Mouse (Mus musculus) kidney, adult 2 months (tissue): ENCODE data around the gene Sec14l5. TPM values are rescaled to one million over a fixed set of nuclear protein-coding genes. Genes with fewer than 3 reads are reported as not detected.

ENCODE experiments used
- DNase-seq: peaks from one replicate; pipeline ENCODE4 v3.0.0; 2021
- H3K27ac ChIP-seq: fragments of 200-500 bp; 2 replicates; pipeline ENCODE4 v1.5.1; 2012; ENCODE audit warnings: low read depth, low read length, control low read depth, inconsistent platforms; ENCODE audit not compliant: insufficient read depth
- H3K27me3 ChIP-seq: fragments of 200-500 bp; replicated peaks from 2 replicates; pipeline ENCODE4 v1.6.1; 2012; ENCODE audit warnings: mild to moderate bottlenecking, moderate library complexity, low read length, inconsistent platforms; ENCODE audit not compliant: control insufficient read depth, insufficient read depth
- H3K36me3 ChIP-seq: fragments of 200-500 bp; 2 replicates; pipeline ENCODE4 v1.6.1; 2012; ENCODE audit warnings: mild to moderate bottlenecking, moderate library complexity, low read length, inconsistent platforms; ENCODE audit not compliant: control insufficient read depth, insufficient read depth
- H3K4me1 ChIP-seq: fragments of 200-500 bp; 2 replicates; pipeline ENCODE4 v1.6.1; 2011; ENCODE audit warnings: low read length; ENCODE audit not compliant: control insufficient read depth, insufficient read depth
- H3K4me3 ChIP-seq: fragments of 200-500 bp; 2 replicates; pipeline ENCODE4 v1.5.1; 2011; ENCODE audit warnings: mild to moderate bottlenecking, low read depth, low read length, control low read depth; ENCODE audit not compliant: insufficient read depth
- CTCF ChIP-seq: fragments of 200-500 bp; conservative IDR thresholded peaks from 2 replicates; pipeline ENCODE4 v1.5.1; 2011; ENCODE audit warnings: low read depth, mild to moderate bottlenecking, control low read depth, low read length, moderate library complexity, mixed read lengths; ENCODE audit not compliant: insufficient read depth, insufficient read length
- POLR2A ChIP-seq: fragments of 200-500 bp; IDR thresholded peaks from one replicate; pipeline ENCODE4 v1.6.1; 2011; ENCODE audit warnings: low read depth, low read length, control low read depth
- WGBS: fragments of 180-500 bp; shearing (Covaris S2); methylation state at CpG from one replicate; pipeline ENCODE4 v1.1.7; 2018; 5-methylcytosine and 5-hydroxymethylcytosine counted together
- polyA plus RNA-seq: library from polyadenylated mRNA; depleted of rRNA; stranded (reverse); fragments of >200 nt; gene quantifications from 2 replicates; pipeline ENCODE4 v1.2.3, GENCODE M21; 2012

Sec14l5 gene
- polyA plus RNA-seq, 1 experiment, result 0.34 TPM

- no peak overlapping the region for H3K27ac ChIP-seq
- no peak overlapping the region for H3K4me3 ChIP-seq
- H3K36me3 ChIP-seq, result no peaks in the 10 kb centered on the region
- no peak for DNase-seq
- 56% methylated on average over 6 of the region's 6 CpGs for WGBS
- H3K27me3 ChIP-seq, result no peaks in the 10 kb centered on the region
- TF ChIP-seq POLR2A, result no peak
- no peak for TF ChIP-seq CTCF
- no peaks in the 10 kb centered on the region for H3K4me1 ChIP-seq
These were observed 6.6 kb downstream of the Sec14l5 start for GRCm38 (mm10) chr16:5153299-5154026.

- 54% methylated on average over 3 of the region's 3 CpGs for WGBS
- H3K27ac ChIP-seq, result no peak overlapping the region
- H3K27me3 ChIP-seq, result no peaks in the 10 kb centered on the region
- no peaks in the 10 kb centered on the region for H3K36me3 ChIP-seq
- H3K4me1 ChIP-seq, result no peaks in the 10 kb centered on the region
- DNase-seq, result no peak
- TF ChIP-seq POLR2A, result no peak
- no peak for TF ChIP-seq CTCF
- no peak overlapping the region for H3K4me3 ChIP-seq
These were observed 8.1 kb downstream of the Sec14l5 start for GRCm38 (mm10) chr16:5155014-5155413.

- H3K27me3 ChIP-seq, result no peaks in the 10 kb centered on the region
- TF ChIP-seq CTCF (no peak), POLR2A (no peak)
- no peaks in the 10 kb centered on the region for H3K36me3 ChIP-seq
- H3K27ac ChIP-seq, result no peak overlapping the region
- DNase-seq, result no peak
- 57% methylated on average over 2 of the region's 2 CpGs for WGBS
- H3K4me3 ChIP-seq, result no peak overlapping the region
- no peaks in the 10 kb centered on the region for H3K4me1 ChIP-seq
These were observed 9.6 kb downstream of the Sec14l5 start for GRCm38 (mm10) chr16:5156495-5156894.

- Histone ChIP-seq H3K27ac (no peak overlapping the region), H3K27me3 (no peaks in the 10 kb centered on the region), H3K36me3 (no peaks in the 10 kb centered on the region), H3K4me3 (no peak overlapping the region), H3K4me1 (no peaks in the 10 kb centered on the region)
- 82% methylated on average over 3 of the region's 3 CpGs for WGBS
- no peak for TF ChIP-seq POLR2A
- TF ChIP-seq CTCF, result no peak
- no peak for DNase-seq
These were observed 10.2 kb downstream of the Sec14l5 start for GRCm38 (mm10) chr16:5157113-5157512.

- 50% methylated on average over 8 of the region's 8 CpGs for WGBS
- Histone ChIP-seq H3K36me3 (no peaks in the 10 kb centered on the region), H3K4me3 (no peak overlapping the region), H3K27ac (no peak overlapping the region), H3K4me1 (no peaks in the 10 kb centered on the region), H3K27me3 (no peaks in the 10 kb centered on the region)
- TF ChIP-seq POLR2A (no peak), CTCF (no peak)
- no peak for DNase-seq
These were observed 12.3 kb downstream of the Sec14l5 start for GRCm38 (mm10) chr16:5159248-5159647.

- no peak overlapping the region for H3K27ac ChIP-seq
- DNase-seq, result no peak
- H3K27me3 ChIP-seq, result no peaks in the 10 kb centered on the region
- TF ChIP-seq CTCF (no peak), POLR2A (no peak)
- H3K4me3 ChIP-seq, result no peak overlapping the region
- no peaks in the 10 kb centered on the region for H3K36me3 ChIP-seq
- no peaks in the 10 kb centered on the region for H3K4me1 ChIP-seq
- 48% methylated on average over 6 of the region's 6 CpGs for WGBS
These were observed 17.4 kb downstream of the Sec14l5 start for GRCm38 (mm10) chr16:5164327-5164726.

- WGBS, result 87% methylated on average over 2 of the region's 2 CpGs
- Histone ChIP-seq H3K4me3 (no peak overlapping the region), H3K4me1 (no peaks in the 10 kb centered on the region), H3K36me3 (no peaks in the 10 kb centered on the region), H3K27ac (no peak overlapping the region), H3K27me3 (no peaks in the 10 kb centered on the region)
- DNase-seq, result no peak
- TF ChIP-seq CTCF (no peak), POLR2A (no peak)
These were observed 21.1 kb downstream of the Sec14l5 start for GRCm38 (mm10) chr16:5168038-5168437.
